In genomic region chr2:158863341-158864125, GRCm38 (mm10) we compare ENCODE assay signal across 8 mouse cellular contexts.
DNase-seq lines count a peak whose midpoint lies in the region; ATAC-seq and TF ChIP-seq lines count a peak whose summit lies in the region.

No protein-coding gene starts in this region.

- no peak overlapping the region for H3K9ac ChIP-seq in kidney, embryonic 14.5 days (ENCODE audit: low read depth, low read length)
- no peak overlapping the region for H3K9ac ChIP-seq in intestine, embryonic 15.5 days
- H3K9ac ChIP-seq in midbrain, embryonic 14.5 days (replicated peaks; ENCODE audit: low read length), result no peak overlapping the region

- H3K4me2 ChIP-seq in kidney, embryonic 14.5 days (replicated peaks; ENCODE audit: low read depth, low read length), result no peak overlapping the region
- H3K4me2 ChIP-seq in intestine, embryonic 15.5 days (replicated peaks), result no peak overlapping the region
- H3K4me2 ChIP-seq in midbrain, embryonic 14.5 days (ENCODE audit: low read length), result no peak overlapping the region

- intact Hi-C loops in left cerebral cortex, postnatal 36 days (cut with DNase I), result loop anchor here (5.0 to 10.0 kb wide), 3 partner anchors 101 to 309 kb away; no protein-coding TSS in a partner anchor

- 52% methylated on average over 11 of the region's 11 CpGs for WGBS in kidney, embryonic 14.5 days
- WGBS in intestine, embryonic 15.5 days, result 40% methylated on average over 11 of the region's 11 CpGs
- WGBS in midbrain, embryonic 14.5 days, result 57% methylated on average over 11 of the region's 11 CpGs
- 23% methylated on average over 11 of the region's 11 CpGs for WGBS in small intestine, adult 2 months

- TF ChIP-seq POLR2A in small intestine, adult 2 months (IDR thresholded peaks at IDR 0.05; ENCODE audit: low read depth, low read length), result no peak

- H3K36me3 ChIP-seq in kidney, embryonic 14.5 days (ENCODE audit: control insufficient read depth, insufficient read depth, low read length), result no peaks in the 10 kb centered on the region; the same call in 1 of the 2 replicates
- H3K36me3 ChIP-seq in intestine, embryonic 15.5 days, result no peaks in the 10 kb centered on the region
- H3K36me3 ChIP-seq in midbrain, embryonic 14.5 days (ENCODE audit: control insufficient read depth, insufficient read depth, low read length), result no peaks in the 10 kb centered on the region
- no peaks in the 10 kb centered on the region for H3K36me3 ChIP-seq in small intestine, adult 2 months (ENCODE audit: control insufficient read depth, insufficient read depth, low read length)

- H3K4me3 ChIP-seq in kidney, embryonic 14.5 days (ENCODE audit: low read length), result no peak overlapping the region
- H3K4me3 ChIP-seq in intestine, embryonic 15.5 days (replicated peaks), result no peak overlapping the region
- no peak overlapping the region for H3K4me3 ChIP-seq in midbrain, embryonic 14.5 days (replicated peaks; ENCODE audit: low read depth, low read length)
- no peak overlapping the region for H3K4me3 ChIP-seq in small intestine, adult 2 months (ENCODE audit: low read depth, low read length)

- peak; percentile 11 for DNase-seq in kidney, adult 11 months
- DNase-seq in cerebellum, postnatal 14 days, result peak; percentile 80 to 85
- peak; percentile 55 to 66 for DNase-seq in frontal cortex, postnatal 36 days (ENCODE audit: low spot score in 2 of 2)
- peak; percentile 54 to 62 for DNase-seq in left cerebral cortex, postnatal 36 days (ENCODE audit: low spot score in 2 of 2)
- DNase-seq in midbrain, embryonic 14.5 days, result peak; percentile 92

- 0 out of 2 replicates have a peak, but pooled peaks cover 3% of the 10 kb centered on the region for H3K4me1 ChIP-seq in kidney, embryonic 14.5 days (ENCODE audit: control insufficient read depth, insufficient read depth, low read length)
- 0 out of 2 replicates have a peak, but pooled peaks cover 7% of the 10 kb centered on the region for H3K4me1 ChIP-seq in intestine, embryonic 15.5 days (replicated peaks)
- no peaks in the 10 kb centered on the region for H3K4me1 ChIP-seq in midbrain, embryonic 14.5 days (ENCODE audit: control insufficient read depth, insufficient read depth, low read length)
- H3K4me1 ChIP-seq in small intestine, adult 2 months (ENCODE audit: control insufficient read depth, insufficient read depth, insufficient read length, low read length), result peaks cover 31% of the 10 kb centered on the region; the same call in 1 of the 2 replicates

- H3K9me3 ChIP-seq in kidney, embryonic 14.5 days (ENCODE audit: control insufficient read depth, low read length), result no peaks in the 10 kb centered on the region
- no peaks in the 10 kb centered on the region for H3K9me3 ChIP-seq in intestine, embryonic 15.5 days
- no peaks in the 10 kb centered on the region for H3K9me3 ChIP-seq in midbrain, embryonic 14.5 days (ENCODE audit: control insufficient read depth, low read length)

- no peak overlapping the region for H3K27ac ChIP-seq in kidney, embryonic 14.5 days (ENCODE audit: low read depth, low read length)
- peak overlapping the region; percentile 32; the same call in 1 of the 2 replicates for H3K27ac ChIP-seq in intestine, embryonic 15.5 days
- no peak overlapping the region for H3K27ac ChIP-seq in midbrain, embryonic 14.5 days (replicated peaks; ENCODE audit: low read depth, low read length)
- H3K27ac ChIP-seq in small intestine, adult 2 months (ENCODE audit: insufficient read depth, low read depth, low read length), result no peak overlapping the region

- no peak for ATAC-seq in kidney, embryonic 14.5 days (ENCODE audit: low FRiP score, low TSS enrichment)
- peak; percentile 71 for ATAC-seq in intestine, embryonic 15.5 days
- 0 out of 2 replicates have a peak, but pooled peaks have one; percentile 29 for ATAC-seq in midbrain, embryonic 14.5 days (ENCODE audit: low FRiP score, low TSS enrichment)

- TF ChIP-seq CTCF in small intestine, adult 2 months (IDR thresholded peaks at IDR 0.05; ENCODE audit: extremely low read depth, insufficient read length, insufficient replicate concordance, low read depth, low read length), result peak; percentile 97; the same call in 1 of the 2 replicates

- no peaks in the 10 kb centered on the region for H3K27me3 ChIP-seq in kidney, embryonic 14.5 days (ENCODE audit: control insufficient read depth, insufficient read depth, low read length)
- no peaks in the 10 kb centered on the region for H3K27me3 ChIP-seq in intestine, embryonic 15.5 days (replicated peaks)
- no peaks in the 10 kb centered on the region for H3K27me3 ChIP-seq in midbrain, embryonic 14.5 days (ENCODE audit: control insufficient read depth, insufficient read depth, low read length)
- H3K27me3 ChIP-seq in small intestine, adult 2 months (ENCODE audit: control insufficient read depth, insufficient read depth, low read length), result no peaks in the 10 kb centered on the region

Comparison
In these comparisons a context has a peak if more than half of its experiments do, and no peak if none do; other contexts are left out.
1. DNase-seq: peak in every context shown above with its lines; median percentile 92 in midbrain, embryonic 14.5 days; 82 in cerebellum, postnatal 14 days; 60 in frontal cortex, postnatal 36 days; 58 in left cerebral cortex, postnatal 36 days; 11 in kidney, adult 11 months.